Mouse (Mus musculus) erythroblast, embryonic 14.5 days (primary cell): ENCODE measurements around the gene Tnfrsf4.

ENCODE experiments used
- GATA1 ChIP-seq: IDR thresholded peaks from 2 replicates; pipeline ENCODE4 v1.6.1; 2012; ENCODE audit warnings: low read length, inconsistent platforms, mixed read lengths
- TAL1 ChIP-seq: IDR thresholded peaks from 3 replicates; pipeline ENCODE4 v1.6.1; 2012; ENCODE audit warnings: low read length, inconsistent platforms, mixed read lengths

DNA sequence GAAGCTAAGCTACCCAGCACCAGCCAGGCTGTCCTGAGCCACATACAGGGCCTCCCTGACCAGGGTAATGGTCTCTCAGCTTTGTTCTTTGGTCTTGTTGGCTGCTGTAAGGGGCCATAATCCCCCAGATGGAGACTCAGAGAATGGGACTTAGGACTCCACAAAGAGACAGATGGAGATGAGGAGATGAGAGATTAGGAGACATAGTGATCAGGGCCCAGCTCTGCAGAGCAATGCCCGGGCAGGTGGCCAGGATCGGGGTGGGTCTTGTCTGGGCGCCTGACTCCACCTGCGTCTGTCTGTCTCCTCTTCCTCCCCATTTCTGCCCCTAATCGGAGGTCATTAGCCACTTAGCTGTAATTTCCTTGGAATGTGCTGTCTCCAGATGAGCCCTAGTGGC lies 43.4 kb upstream of the Tnfrsf4 start:
- TF ChIP-seq TAL1 (no peak), GATA1 (no peak)
